Mouse (Mus musculus) left cerebral cortex, adult 11 months (tissue): ENCODE results near the gene Rpl41.

Experiments
- DNase-seq: peaks from one replicate; pipeline ENCODE4 v3.0.0; 2022; ENCODE audit warnings: low spot score

Gene Rpl41

GRCm38 (mm10) chr10:128548947-128549681 lies at the start of gene Rpl41:
TSS of gene Rpl41 (minus strand) at chr10:128549305.
- peak; percentile 93 for DNase-seq

DNA sequence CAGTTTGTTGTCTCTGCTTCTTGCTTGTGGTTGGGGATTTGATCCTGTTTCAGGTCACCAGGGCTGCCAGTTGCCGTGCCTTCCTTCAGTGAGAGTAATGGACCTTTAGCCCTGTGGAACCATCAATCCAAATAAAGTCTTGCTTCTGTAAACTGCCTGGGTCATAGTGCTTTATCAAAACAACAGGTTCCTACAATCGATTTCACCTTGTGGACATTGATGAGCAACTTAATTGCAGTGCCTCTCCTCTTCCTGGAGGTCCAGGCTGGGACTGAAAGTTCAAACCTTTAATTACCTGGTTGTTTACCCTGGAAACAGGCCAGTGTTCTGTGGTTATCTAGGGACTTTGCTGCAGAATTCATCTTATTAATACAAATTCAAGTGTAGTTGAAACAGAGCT lies 49.4 kb upstream of the Rpl41 start:
- DNase-seq: no peak

DNA sequence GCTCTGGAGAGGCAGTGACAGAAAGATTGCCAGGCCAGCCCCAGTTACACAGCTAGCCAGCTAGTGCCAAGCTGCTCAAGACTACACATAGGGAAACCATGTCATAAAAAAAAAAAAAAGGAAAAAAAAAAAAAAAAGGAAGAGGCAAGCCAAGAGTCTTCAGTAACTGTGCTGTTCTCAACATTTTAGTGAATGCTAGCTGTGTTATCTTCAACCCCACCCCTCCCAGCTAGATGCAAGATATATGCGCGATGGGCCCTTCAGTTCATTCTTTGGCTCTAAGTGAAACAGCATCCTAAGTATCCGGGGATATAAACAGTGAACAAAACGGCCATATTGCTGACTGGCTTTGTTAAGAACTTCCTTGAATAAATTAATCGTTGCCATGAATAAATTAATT lies 43.7 kb upstream of the Rpl41 start:
- no peak for DNase-seq

DNA sequence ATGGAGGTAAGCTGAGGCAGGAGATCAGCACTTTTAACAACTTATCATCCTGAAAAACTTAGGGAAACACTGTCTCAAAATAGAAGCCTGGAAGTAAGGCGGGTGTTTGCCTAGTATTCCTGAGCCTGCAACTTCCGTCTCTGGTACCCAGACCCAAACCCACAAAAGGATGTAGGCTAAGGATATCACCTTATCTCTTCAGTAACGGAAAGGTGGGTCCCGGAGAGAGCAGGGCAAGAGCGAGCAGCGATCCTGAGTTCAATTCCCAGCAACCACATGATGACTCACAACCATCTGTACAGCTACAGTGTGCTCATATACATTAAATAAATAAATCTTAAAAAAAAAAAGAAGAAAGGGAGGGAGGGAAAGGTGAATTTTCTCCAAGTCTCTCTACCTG lies 42.3 kb upstream of the Rpl41 start:
- no peak for DNase-seq

GRCm38 (mm10) chr10:128590193-128590690 lies 41.1 kb upstream of the Rpl41 start:
- DNase-seq: no peak

- no peak for DNase-seq
These were observed 40.5 kb upstream of the Rpl41 start, which contains the start of gene Erbb3 for GRCm38 (mm10) chr10:128589464-128590192. TSS of gene Erbb3 (minus strand) at chr10:128589652.

- DNase-seq: no peak
These were observed 39.8 kb upstream of the Rpl41 start for GRCm38 (mm10) chr10:128588775-128589463.

DNA sequence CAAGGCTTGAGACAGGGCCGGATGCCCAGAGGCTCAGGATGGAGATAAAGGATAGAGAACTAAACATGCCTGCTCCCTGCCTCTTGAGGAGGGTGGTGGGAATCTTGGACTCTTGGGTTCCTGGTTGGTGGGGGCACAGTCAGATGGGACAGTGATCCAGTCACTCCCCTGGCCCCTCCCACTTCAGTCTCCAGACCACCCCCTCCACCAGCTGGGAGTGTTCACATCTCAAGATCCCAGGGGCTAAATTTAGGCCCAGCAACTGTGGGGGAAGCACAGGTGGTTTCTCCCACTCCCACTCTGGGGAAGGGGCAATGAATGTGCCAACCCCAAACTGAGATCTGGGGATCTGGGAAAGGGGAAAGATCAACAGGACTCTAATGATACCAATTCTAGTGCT lies 39.0 kb upstream of the Rpl41 start:
- DNase-seq: no peak

DNA sequence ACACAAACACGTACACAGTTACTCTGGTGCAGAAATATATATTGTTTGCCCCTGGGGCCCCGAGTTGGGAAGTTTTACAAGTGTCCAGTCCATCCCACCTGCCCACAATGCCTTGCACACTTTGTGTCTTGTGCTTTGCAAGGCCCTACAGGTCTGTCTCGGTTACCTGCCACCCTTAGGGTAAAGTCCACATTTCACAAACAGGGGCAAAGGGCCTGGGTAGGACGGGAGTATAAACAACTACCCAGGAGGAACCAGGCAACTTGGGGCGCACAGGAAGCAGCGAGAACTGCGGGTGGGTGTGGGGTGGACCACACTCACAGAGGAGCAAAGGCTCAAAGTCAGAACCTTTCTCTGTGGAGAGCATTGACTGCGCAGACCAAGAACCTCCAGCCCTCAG lies 38.6 kb upstream of the Rpl41 start:
- no peak for DNase-seq

DNA sequence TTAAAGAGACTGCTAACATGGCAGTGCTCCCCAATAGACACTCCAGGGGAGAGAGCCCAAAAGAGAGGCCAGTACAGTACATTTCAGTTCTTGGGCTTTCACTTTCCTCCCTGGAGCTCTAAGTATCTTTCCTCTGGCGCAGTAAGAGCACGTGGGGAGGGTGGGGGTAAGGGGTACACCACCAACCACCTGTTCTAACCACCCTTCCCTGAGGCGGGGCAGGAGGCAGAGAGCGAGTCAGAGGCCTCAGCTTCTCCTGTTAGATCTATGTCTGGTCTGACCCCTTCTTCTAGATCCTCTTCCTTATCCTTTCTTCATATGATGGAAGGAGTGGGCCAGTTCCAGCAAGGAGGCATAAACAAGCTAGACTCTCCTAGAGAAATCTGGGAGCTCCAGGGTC lies 38.0 kb upstream of the Rpl41 start:
- DNase-seq: no peak

GRCm38 (mm10) chr10:128586546-128586945 lies 37.4 kb upstream of the Rpl41 start:
- no peak for DNase-seq

- no peak for DNase-seq
These were observed 35.3 kb upstream of the Rpl41 start for GRCm38 (mm10) chr10:128584386-128584785.

- DNase-seq: no peak
These were observed 34.5 kb upstream of the Rpl41 start for GRCm38 (mm10) chr10:128583644-128584043.

GRCm38 (mm10) chr10:128579731-128580130 lies 30.6 kb upstream of the Rpl41 start:
- DNase-seq: no peak

DNA sequence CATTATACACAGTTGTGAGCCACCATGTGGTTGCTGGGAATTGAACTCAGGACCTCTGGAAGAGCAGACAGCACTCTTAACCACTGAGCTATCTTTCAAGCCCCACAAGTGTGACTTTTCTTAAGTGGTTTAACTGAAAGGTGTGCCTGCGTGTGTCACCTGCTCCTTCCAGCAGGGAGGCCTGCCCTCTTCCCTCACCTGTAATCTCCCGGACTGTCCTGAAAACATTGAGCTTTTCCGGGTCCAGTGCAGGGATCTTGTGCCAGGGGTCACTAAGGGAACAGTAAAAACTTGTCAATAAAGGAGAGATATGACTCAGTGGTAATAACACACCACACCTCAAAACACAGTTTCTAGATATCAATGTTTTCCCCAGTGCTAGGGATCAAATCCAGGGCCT lies 30.2 kb upstream of the Rpl41 start:
- no peak for DNase-seq

- no peak for DNase-seq
These were observed 29.2 kb upstream of the Rpl41 start for GRCm38 (mm10) chr10:128578330-128578729.

- no peak for DNase-seq
These were observed 26.0 kb upstream of the Rpl41 start for GRCm38 (mm10) chr10:128575063-128575462.

DNA sequence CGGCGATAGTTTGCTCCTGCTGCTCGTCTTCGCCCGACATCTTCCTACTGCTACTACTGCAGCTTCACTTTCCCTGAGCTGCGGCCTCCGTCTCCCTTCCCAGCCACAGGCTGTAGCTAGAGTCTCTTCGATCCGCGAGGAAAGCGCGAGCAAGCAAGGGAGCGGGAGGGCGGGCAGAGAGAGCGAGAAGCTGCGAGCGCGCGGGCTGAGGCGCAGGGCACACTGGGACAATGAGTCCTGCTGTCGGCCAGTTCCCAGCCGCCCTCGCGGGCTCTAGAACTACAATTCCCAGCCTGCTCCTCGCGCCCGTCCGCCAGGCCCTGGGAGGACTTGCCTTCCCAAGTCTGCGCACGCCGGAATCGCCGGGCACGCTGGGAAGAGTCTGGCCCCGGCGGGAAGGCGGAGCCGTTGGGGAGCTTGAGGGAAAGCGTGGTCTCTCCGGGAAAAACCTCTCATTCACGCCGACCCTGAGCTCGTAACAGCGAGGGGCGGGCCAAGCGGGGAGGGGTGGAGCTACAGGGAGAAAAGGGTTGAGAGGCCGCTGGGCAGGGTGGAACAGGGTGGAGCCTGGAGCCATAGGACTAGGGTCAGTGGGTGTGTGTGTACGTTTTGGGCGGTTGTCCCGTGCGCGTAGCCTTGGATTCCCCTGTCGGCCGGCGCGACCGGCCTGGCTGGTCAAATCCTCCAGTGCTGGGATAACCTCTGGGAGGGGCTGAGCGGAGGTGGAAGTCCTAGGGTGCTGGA lies 16.9 kb upstream of the Rpl41 start, which contains the start of gene Pa2g4:
TSS of gene Pa2g4 (minus strand) at position 200 of the 744 bp plus-strand sequence.
- DNase-seq: peak; percentile 96

- DNase-seq: no peak
These were observed 16.2 kb upstream of the Rpl41 start for GRCm38 (mm10) chr10:128565206-128565787.

DNA sequence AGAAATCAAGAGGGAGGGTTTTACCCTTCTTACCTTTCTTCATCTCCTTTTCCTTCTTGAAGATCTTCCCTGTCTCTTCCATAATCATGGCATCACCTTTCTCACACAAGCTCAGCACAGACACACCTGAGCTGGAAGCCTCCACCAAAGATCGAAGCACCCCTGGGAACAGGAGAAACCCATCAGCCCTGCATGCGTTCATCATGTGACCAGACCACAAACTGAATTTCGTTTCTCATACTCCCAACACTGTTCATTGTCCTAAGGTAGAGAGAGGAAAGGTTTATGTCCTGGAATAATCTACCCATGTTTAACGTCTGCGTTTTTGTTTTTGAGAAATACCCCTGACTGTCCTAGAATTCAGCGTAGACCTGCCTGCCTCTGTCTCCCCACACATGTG lies 14.4 kb upstream of the Rpl41 start:
- no peak for DNase-seq

- DNase-seq: no peak
These were observed 7.9 kb upstream of the Rpl41 start for GRCm38 (mm10) chr10:128556963-128557362.

- DNase-seq: no peak
These were observed 7.2 kb upstream of the Rpl41 start for GRCm38 (mm10) chr10:128556286-128556685.
